Mouse (Mus musculus) neutrophil, adult 5-6 weeks (primary cell): ENCODE data around the gene Cdh6. TPM values are rescaled to one million over a fixed set of nuclear protein-coding genes. Genes with fewer than 3 reads are reported as not detected.

ENCODE experiments used
- ATAC-seq: fragments of 151-379, 151-347 bp; 2 replicates; pipeline ENCODE4 v1.8.0; 2017; ENCODE audit warnings: mild to moderate bottlenecking, moderate TSS enrichment; ENCODE audit not compliant: insufficient number of reproducible peaks, poor library complexity, low FRiP score, severe bottlenecking; ENCODE audit errors: extremely low read depth
- total RNA-seq: library from RNA; stranded (forward); fragments of 200-1000 nt; gene quantifications from 2 replicates; pipeline ENCODE4 v1.2.3, GENCODE M21; 2017

Gene Cdh6
- total RNA-seq, 1 experiment from 2014 or later = 0.23 TPM

DNA sequence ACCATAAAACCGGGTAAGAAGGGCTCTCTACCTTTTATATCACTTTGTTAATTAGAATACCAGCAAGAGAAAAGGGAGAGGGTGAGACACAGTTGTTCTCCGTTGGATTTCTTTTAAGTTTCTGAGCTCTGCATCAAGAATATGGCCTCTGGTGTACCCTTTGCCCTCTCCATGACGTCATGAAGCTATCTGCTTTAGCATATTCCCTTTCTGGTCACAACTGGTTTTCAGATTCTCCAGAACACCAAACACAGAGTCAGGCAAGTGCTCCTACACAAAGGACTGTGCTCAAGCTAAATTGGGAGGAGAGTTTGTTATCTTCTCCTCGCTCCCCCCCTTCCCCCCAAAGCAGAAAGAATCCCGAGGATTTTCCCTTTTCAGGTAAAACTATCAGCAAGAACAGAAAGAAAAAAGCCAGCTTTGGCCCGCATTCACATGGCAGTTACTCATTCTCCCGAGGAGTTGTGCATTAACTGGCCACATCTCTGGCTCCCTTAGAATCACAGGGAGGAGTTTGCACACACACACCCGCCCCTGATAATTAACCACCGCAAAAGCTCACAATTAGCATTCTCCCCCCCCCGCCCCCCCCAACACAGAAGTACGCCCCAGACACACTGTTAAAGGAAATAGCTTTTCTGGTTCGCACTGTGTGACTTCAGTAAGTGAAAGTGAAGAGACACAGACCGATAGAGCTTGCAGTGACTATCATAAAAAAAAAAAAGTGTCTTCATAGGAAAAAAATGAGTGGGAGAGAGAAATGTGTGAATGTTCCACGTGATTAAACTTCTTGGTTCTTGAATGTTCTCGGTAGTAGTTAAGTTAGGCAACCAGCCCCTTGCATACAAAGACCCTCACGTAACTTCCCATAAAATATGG, 1.8 kb downstream of the Cdh6 start:
- no peak for ATAC-seq

DNA sequence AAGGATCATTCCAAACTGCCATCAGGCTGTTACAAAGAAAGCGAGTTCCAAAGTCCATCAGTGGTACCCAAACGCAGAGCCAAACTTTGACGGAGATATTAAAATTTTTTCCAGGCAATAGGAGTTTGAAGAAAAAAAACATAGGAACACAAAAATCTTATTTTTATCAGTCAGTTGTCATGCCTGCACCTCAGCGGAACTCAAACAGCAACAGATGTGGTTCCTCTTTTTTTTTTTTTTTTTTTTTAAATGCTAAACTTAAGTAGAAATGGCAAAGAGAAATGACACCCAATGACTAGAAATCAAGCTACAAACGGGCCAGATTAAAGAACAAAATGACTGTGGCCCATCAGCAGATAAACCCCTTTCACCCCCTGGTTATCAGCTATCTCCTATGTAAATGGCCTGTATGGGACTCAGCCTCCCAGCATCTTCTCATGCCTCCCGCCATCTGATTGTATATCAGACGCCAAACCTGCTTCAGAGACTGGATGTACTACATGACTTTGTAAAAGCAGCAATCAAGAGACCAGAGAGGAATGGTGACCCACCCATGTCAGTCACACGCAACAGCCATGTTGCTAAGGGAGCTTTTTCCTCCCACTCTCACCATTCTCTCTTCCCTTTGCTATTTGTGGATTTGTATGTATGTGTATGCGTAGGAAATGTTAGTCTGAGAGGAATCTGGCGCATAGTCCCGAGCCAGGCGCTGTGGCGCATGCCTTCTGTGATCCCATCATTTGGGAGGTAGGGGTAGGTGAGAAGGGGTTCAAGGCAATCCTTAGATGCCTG, 8.2 kb downstream of the Cdh6 start:
- no peak for ATAC-seq

- ATAC-seq = no peak
Observed at GRCm38 (mm10) chr15:13155820-13156219, 17.7 kb downstream of the Cdh6 start.

GRCm38 (mm10) chr15:13155418-13155817, 18.1 kb downstream of the Cdh6 start:
- no peak for ATAC-seq

DNA sequence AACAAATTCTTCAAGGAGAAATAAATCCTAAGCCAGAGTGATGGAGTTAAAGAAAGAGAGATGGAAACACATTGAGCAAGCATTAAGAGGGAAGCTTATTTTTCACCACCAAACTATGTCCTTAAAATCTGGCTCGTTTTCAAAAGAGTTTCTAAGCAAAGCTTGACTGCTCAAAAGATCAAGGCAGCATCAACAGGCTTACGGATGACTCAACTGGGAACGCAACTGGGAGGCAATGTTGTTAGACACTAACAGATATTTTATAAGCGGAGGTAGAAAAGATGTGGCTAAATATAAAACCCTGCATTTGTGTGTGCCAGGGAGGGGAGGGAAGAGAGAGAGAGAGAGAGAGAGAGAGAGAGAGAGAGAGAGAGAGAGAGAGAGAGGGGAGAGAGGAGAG, 31.5 kb downstream of the Cdh6 start:
- ATAC-seq = no peak

- no peak for ATAC-seq
Observed at GRCm38 (mm10) chr15:13139662-13140061, 33.8 kb downstream of the Cdh6 start.

GRCm38 (mm10) chr15:13137166-13137565, 36.3 kb downstream of the Cdh6 start:
- no peak for ATAC-seq

DNA sequence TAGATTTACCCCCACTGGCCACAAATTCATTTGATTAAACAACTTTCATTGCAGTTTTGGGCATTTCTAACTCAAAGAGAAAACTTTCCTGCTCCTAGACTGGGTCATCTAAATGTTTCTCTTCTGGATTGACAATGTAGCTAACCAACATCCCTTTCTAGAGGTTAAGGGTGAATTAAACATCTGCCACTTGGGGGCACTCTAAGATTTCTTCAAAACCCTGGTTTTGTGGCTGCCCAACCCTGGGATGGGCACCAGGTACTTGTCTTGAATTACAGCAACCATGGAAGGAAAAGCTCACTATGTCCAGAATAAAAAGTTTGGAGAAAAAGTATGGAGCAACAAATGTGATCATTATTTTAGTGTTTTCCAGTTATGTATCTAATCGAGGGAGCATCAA, 39.4 kb downstream of the Cdh6 start:
- ATAC-seq = no peak

GRCm38 (mm10) chr15:13133370-13133769, 40.1 kb downstream of the Cdh6 start:
- ATAC-seq = no peak

- ATAC-seq = no peak
Observed at GRCm38 (mm10) chr15:13132493-13132892, 41.0 kb downstream of the Cdh6 start.

DNA sequence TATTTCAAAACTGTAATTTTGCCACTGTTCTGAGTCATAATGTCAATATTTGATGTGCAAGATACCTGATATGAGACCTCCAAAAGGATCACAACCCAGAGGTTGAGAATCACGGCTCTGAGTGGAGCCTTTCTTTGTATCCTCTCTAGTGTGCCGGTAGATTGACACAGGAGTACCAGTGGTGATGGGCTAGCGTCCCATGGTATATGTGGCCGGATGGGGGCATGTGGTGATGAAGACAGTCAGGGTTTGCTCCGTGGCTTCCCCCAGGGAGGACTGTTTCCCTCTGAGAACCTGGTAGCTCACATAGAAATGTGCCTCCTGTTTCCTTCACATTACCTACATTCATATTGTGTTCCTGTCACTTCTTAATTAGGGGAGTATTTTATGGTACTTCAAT, 43.2 kb downstream of the Cdh6 start:
- no peak for ATAC-seq

DNA sequence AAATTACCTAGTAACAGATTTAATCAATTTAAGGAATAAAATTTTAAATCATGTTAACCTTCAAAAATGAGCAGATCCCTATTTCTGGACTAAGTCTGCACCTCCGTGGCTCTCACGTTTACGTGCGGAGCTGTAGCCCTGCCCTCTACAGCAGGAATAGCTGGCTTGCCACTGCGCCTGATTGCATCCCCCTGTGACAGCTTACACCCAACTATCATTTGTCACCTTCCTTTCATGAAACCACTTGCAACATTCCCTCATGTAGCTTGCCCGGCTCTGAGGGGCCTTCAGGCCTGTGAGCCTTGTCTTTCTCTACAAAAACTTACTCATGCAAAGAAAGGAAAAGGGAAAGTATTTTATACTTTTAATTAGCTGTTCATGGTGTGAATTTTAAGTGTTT, 73.1 kb downstream of the Cdh6 start:
- no peak for ATAC-seq

GRCm38 (mm10) chr15:13097861-13098260, 75.6 kb downstream of the Cdh6 start:
- no peak for ATAC-seq

- no peak for ATAC-seq
Observed at GRCm38 (mm10) chr15:13095406-13095805, 78.1 kb downstream of the Cdh6 start.

DNA sequence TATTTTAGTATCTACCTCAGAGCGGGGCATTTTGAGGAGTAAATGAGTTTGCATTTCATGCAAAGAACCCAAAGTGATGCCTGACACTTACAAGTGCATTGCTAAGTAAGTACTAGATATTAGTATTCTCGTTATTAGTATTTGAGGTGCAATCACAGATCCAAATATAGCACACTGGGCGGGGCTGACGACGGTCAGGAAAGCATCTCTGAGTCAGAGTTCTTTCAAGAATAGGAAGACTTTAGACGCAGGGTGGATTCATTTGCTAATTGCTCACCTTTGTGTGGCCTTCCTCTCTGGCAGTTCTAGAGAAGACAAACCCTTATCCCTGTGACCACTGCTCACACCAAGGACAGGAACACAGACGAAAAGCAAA, 78.6 kb downstream of the Cdh6 start:
- no peak for ATAC-seq

- no peak for ATAC-seq
Observed at GRCm38 (mm10) chr15:13093954-13094880, 79.3 kb downstream of the Cdh6 start.

DNA sequence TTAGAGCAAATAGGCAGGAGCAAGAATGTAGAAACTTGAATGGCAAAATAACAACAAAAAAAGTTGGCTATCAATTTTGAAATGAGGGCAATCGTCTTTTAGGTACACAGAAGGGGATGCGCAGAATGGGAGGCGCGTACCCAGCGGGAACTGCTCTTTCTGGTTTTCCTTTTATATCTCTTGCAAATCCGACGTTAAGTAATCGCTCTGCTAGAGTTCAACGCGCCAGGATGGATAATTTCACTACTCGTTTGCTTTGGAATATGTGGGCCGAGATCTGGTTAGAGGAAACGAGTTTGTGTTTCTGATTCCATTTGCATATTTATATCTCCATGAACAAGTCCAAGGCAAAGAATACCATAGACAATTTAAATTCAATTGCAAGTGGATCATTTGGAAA, 81.4 kb downstream of the Cdh6 start:
- ATAC-seq = no peak

GRCm38 (mm10) chr15:13088504-13089058, 84.9 kb downstream of the Cdh6 start:
- no peak for ATAC-seq

DNA sequence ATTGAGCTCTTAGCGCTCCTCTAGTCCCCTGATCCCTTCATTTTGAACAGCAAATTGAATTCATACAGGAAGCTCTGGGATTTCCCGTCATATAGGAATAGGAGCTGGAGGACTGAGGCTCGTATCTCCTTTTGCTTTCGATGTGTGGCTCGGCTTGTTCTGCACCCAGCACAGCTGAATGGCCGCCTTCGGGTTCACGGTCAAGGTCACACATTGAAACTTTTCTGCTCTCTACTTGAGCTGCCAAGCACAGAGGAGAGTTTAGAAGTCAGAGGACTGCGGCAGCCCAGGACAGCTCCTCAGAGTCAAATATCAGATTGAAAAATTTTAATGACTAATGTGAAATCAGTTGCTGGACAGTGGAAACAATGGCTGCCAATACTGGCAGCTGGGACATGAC, 88.7 kb downstream of the Cdh6 start:
- no peak for ATAC-seq
